Mouse (Mus musculus) frontal cortex, postnatal 36 days (tissue): ENCODE measurements at regions not wholly inside any gene's neighbourhood (a gene's known extent, or its start where the extent isn't known, plus 50 kb on each side); places are given as distances from the start of the nearest gene placed in this dataset.

Experiments used
- DNase-seq, 2 experiments: peaks; one replicate each; pipeline ENCODE4 v3.0.0; 2022; ENCODE audit warnings: low spot score in 2 of 2

DNA sequence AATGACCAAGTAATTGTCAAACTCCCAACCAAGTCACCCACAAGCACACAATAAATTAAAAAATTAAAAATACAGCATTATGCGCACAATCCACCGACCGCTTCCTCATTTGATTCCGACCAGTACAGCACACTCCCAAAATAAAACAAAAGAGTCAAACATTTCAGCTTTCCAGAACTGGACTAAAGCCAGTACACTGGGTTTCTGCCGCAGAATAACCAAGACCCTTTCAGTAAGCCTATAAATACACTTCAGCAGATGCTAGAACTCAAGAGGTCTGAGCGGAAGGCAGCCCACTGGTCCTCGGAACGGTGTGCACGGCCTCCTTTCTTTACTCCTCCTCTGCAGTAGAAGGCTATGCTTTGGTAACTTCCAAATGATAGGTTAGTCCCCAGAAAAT, 98.2 kb upstream of the Selenok start:
- peak in 1 of 2 experiments; percentile 25 for DNase-seq

DNA sequence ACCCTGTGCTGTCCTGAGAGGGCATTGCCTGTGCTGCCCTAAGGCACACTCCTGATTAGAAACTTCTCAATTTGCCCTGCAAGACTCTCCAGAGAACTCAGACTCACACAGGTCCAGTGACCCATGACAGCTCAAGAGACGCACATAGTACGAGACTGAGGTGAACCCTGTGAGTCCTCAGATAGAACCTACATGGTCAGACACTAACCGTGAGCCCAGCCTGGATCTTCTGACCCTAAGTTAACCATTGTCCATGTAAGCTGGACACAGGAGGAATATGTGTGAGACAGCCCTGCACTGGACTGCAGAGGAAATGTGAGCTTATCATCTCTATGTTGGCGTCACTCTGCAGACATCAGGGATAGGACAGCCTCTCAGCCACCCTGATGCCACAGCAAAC, 91.4 kb upstream of the Selenok start:
- DNase-seq = no peak

DNA sequence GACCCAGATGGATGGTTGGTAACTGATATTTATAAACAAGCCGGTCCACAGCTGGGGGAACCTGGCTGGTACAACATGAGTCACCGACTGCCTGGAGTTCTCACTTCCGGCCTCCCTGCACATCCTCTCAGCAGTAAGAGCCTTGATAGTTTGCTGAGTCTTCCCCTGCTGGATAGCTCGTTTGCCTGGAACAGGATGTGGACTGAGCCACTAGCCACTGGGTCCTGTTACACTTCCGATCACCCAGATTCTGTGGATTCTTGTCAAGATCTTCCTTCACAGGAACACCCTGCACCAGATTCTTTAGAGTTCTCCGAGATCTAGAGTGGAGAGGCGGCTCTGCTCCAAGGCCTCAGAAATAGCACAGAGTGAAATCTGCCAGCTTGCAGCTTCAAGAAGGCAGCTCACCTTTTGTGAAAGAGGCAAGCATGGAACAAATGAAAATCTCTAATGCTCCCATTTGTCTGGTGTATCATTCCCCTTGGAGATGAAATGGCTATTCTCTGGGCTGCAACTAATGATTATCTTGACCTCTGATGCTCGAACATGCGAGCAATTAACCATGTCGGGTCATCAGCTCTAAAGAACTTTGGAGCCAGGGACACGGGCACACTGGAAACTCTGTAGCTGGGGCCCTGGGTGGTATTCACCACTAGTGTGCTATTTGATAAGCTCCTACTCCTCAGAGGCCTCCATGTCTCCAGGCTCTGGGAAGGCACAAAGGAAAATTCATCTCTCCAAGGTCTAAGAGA, 90.3 kb upstream of the Selenok start:
- DNase-seq = peak; percentile 56 to 70

DNA sequence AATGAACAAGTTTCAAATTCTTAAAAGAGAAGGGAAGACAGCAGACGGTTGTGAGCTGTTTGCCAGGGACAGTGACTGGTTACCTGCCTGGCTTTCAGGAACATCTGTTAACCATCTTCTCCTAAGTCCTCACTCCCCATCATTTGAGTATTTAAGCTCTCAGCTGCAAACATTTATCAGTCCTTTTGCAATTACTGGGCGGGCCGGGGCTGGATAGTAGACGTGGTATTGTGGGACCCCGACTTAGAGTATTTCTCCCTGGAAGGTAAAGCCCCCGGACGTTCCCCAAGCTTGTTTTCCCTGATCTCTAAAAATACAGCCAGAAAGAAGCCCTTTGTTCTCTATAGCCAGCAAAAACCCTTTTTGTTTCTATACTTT, 89.7 kb upstream of the Selenok start:
- no peak for DNase-seq

DNA sequence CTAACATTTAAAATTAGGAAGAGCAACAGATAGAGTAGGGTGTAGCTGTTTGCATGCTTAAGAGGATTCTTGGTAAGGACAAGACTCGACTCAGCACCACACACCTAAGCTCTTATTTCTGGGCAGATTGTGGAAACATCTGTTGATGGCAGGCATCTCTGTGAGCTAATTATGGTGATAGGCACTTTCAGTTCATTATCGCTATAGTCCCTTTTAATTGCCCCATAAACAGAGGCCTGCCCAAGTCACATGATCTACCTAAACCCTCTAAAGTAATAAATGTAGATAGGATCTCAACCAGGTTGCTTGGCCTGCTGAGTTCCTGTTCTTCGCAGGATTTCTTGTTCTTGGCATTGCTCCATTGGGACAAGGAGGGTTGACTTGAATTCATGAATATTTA, 88.8 kb upstream of the Selenok start:
- no peak for DNase-seq

DNA sequence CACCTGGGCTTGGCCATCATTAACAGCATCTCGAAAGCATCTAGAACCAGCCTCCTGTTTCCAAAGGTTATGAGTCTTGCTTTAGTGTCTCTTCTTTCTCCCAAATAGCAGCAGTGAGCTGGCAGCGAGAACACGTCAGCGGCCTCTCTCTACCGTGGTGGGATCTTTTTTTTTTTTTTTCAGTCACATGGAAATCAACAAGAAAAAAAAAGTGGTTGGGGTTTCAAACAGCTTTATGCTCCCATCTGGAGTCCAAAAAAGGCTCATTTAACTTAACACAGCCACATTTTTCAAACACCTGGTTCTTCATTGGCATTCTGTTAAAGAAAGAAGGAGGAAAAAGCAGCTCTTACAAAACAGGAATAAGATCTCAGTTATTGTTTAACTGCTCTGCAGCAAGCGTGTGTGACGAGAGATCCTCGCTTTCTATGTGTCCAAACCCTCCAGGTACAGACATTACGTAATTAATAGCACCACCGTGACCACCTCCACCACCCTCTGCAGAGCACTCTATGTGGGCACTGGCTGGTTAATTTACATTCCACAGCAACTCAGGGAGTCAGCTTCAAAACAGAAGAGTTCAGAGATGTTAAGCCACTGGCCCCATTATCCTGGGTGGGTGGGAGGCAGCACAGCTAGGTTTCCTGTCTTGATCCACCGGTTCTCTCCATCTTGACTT, 85.3 kb upstream of the Selenok start:
- peak; percentile 28 to 40 for DNase-seq

DNA sequence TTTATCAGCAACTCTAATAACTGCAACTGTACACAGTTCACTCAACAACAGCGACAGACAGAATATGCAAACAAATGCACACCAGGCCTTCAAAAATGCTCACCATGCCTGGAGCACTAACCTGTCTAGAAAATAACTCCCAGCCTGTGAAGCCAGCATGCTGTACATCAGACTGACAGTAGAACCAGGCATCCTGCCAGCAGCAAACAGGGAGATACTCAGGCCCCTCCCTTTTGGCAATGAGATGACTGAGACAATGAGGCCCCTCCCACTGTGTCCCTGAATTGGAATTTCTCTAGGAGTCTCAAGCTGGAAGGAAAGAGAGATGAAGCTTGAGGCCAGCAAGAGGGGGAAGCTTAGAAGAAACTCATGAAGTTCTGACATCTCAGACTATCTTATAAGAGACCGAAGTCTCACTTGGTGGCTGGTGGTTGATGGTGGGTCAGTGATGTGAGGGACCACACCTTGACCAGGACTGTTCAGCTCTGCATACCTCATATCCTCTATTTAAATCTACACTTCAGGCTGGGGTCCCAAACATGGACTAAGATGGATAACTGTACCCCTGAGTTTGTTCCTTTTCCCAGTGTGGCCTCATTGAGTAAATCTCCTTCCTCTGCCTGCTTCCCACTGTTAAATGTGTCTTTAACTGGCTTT, 72.6 kb upstream of the Selenok start:
- DNase-seq = peak; percentile 38 to 45

DNA sequence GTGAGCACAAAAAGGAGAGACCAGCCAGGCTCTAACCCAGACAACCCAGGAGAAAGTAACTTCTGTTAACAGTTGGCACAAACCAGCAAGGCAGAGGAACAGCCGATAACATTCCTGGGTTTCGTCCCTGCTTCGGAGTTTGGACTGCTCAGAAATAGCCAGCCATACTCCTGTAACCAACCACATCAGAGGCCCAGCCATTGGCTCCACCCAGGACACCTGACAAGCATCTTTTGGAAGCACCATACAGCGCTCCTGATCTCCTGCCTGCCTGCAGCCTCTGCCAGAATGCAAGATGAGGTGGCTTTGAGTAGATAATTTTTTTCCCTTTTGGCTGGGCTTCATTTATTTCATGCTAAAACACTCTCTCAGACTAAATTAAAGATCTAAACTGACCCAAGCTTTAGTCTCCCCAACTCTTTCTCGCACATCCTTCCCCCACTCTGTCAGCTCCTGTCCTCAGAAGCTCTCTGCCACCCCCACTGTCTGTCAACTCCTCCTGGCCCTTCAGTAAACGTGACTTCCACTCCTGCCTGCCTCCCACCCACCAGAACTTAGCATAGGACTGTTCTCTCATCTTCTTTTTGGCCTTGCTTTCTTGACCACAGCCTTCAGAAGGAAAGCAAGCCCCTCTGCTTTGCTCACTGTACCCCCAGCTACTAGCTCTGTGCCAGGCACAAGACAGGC, 72.0 kb upstream of the Selenok start:
- peak; percentile 21 to 41 for DNase-seq

DNA sequence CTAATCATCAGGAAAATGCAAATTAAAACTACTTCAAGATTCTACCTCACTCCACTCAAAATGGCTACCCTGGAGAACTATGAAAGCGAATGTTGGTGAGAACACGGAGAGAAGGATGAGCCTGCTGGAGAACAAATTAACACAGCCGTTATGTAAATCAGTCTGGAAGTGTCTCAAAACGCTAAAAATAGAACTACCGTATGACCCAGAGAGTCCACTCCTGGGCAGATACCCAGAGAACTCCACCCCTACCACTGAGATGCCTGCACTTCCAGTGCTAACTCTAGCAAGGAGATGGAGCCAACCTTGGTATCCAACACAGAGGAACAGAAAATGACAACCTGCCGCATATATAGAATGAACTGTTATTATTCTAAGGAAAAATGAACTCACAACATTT, 67.2 kb upstream of the Selenok start:
- DNase-seq = no peak

DNA sequence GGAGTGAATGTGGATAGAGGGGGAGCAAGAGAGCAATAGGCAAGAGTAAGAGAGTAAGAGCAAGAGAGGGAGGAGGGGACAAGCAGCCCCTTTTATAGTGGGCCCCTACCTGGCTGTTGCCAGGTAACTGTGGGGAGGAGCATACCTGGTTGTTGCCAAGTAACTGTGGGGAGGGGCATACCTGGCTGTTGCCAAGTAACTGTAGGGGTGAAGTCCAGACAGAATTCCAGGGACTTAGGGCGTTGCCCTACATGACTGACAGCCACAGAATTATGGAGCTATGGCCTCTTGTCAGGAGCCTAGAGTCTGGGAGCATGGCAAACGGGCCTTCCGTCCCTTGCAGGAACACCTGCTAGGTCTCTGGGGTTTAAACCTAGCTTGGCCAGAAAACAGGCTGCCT, 64.5 kb upstream of the Selenok start:
- no peak for DNase-seq

DNA sequence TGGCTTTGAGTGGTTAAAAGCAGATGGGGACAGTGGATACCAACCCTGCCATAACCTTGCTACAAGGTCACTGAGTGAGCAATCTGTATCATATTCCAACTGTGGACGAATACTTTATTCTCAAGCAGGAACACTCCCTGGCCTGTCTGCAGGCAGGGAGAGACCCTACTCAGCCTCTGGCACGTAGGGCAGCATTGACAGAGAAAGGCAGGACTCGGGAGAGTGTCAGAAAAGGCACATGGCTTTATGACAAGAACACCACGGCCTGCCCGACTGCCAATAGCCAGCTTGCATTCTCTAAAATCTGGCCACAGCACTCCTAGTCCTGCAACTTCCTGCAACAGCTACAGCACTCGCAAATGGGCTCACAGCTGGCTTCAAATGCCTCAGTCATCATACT, 63.3 kb upstream of the Selenok start:
- no peak for DNase-seq

DNA sequence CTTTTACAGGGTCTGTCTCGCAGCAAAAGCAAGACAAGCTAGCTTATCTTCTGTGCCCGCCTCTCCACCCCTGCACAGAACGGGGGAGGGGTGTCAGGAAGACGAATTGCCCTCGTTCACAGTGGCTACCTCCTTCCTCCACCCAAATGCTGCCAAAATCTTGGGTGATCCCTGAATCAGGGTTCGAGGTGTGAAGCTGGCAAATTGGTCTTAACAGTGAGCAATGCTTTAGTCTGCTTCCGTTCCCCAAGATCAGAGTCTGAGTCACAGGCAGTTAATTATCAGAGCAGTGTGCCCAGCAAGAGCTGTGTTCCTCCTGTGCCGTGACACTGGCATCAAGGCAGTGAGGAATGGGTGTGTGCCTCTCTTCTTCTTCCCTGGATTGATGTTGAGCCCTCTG, 58.4 kb upstream of the Selenok start:
- DNase-seq = no peak
